18 mouse cellular contexts compared by ENCODE assay signal in genomic region chr17:79775216-79775615, GRCm38 (mm10).
DNase-seq lines count a peak whose midpoint lies in the region; ATAC-seq and TF ChIP-seq lines count a peak whose summit lies in the region.
"Had no signal": no experiment of that assay in that cellular context is flagged by ENCODE, and none has a peak within 500 bp of the region (broad histone marks: within the 10 kb centered on the region; RNA-seq: fewer than 3 reads in every experiment).

No protein-coding gene starts in this region.

- TF ChIP-seq CTCF in midbrain, postnatal 0 days (IDR thresholded peaks at IDR 0.05): no peak
- TF ChIP-seq CTCF in lung, postnatal 0 days (IDR thresholded peaks at IDR 0.05): no peak

- 0 out of 2 replicates have a peak, but pooled peaks have one; percentile 22 for ATAC-seq in embryonic facial prominence, embryonic 11.5 days (replicated peaks; ENCODE audit: insufficient number of reproducible peaks, low FRiP score, low TSS enrichment, low read depth)
- peak; percentile 51; the same call in 1 of the 2 replicates for ATAC-seq in midbrain, embryonic 16.5 days
- no peak for ATAC-seq in midbrain, postnatal 0 days (ENCODE audit: low FRiP score)
- ATAC-seq in lung, postnatal 0 days: no peak
- ATAC-seq: forebrain, embryonic 15.5 days had no signal

- no peak overlapping the region for H3K9ac ChIP-seq in embryonic facial prominence, embryonic 11.5 days (replicated peaks; ENCODE audit: low read length)
- no peak overlapping the region for H3K9ac ChIP-seq in midbrain, embryonic 16.5 days (ENCODE audit: low read depth, low read length)
- no peak overlapping the region for H3K9ac ChIP-seq in midbrain, postnatal 0 days (replicated peaks; ENCODE audit: low read length, poor library complexity, severe bottlenecking)
- no peak overlapping the region for H3K9ac ChIP-seq in lung, postnatal 0 days (replicated peaks; ENCODE audit: low read depth)
- H3K9ac ChIP-seq: embryonic facial prominence, embryonic 12.5 days; forebrain, embryonic 15.5 days; heart, embryonic 12.5 days; hindbrain, embryonic 15.5 days had no signal

- H3K4me2 ChIP-seq in embryonic facial prominence, embryonic 11.5 days (ENCODE audit: low read depth, low read length): no peak overlapping the region
- no peak overlapping the region for H3K4me2 ChIP-seq in midbrain, embryonic 16.5 days (ENCODE audit: low read length)
- H3K4me2 ChIP-seq in midbrain, postnatal 0 days (ENCODE audit: low read depth, low read length, poor library complexity, severe bottlenecking): no peak overlapping the region
- H3K4me2 ChIP-seq in lung, postnatal 0 days (replicated peaks; ENCODE audit: low read depth, low read length): no peak overlapping the region
- H3K4me2 ChIP-seq: embryonic facial prominence, embryonic 12.5 days; forebrain, embryonic 15.5 days; heart, embryonic 12.5 days; hindbrain, embryonic 15.5 days had no signal

- no peaks in the 10 kb centered on the region for H3K27me3 ChIP-seq in embryonic facial prominence, embryonic 11.5 days (ENCODE audit: control insufficient read depth, insufficient read depth, low read length)
- H3K27me3 ChIP-seq in embryonic facial prominence, embryonic 10.5 days (replicated peaks; ENCODE audit: low read depth, poor library complexity, severe bottlenecking): no peaks in the 10 kb centered on the region
- H3K27me3 ChIP-seq in midbrain, embryonic 16.5 days (ENCODE audit: control insufficient read depth, insufficient read depth, low read depth, low read length): no peaks in the 10 kb centered on the region
- H3K27me3 ChIP-seq in midbrain, postnatal 0 days (ENCODE audit: insufficient read depth, low read length): no peaks in the 10 kb centered on the region
- H3K27me3 ChIP-seq in lung, postnatal 0 days (replicated peaks; ENCODE audit: insufficient read depth, low read length): no peaks in the 10 kb centered on the region
- H3K27me3 ChIP-seq: embryonic facial prominence, embryonic 12.5 days; forebrain, embryonic 15.5 days; heart, embryonic 12.5 days; hindbrain, embryonic 15.5 days had no signal

- H3K9me3 ChIP-seq in embryonic facial prominence, embryonic 11.5 days (replicated peaks; ENCODE audit: control insufficient read depth, low read length): no peaks in the 10 kb centered on the region
- 0 out of 2 replicates have a peak, but pooled peaks cover 7% of the 10 kb centered on the region for H3K9me3 ChIP-seq in embryonic facial prominence, embryonic 10.5 days
- 0 out of 2 replicates have a peak, but pooled peaks cover under 1% of the 10 kb centered on the region for H3K9me3 ChIP-seq in midbrain, embryonic 16.5 days (replicated peaks; ENCODE audit: control insufficient read depth, low read length, poor library complexity, severe bottlenecking)
- no peaks in the 10 kb centered on the region for H3K9me3 ChIP-seq in midbrain, postnatal 0 days (ENCODE audit: low read length)
- no peaks in the 10 kb centered on the region for H3K9me3 ChIP-seq in lung, postnatal 0 days (ENCODE audit: low read length)
- H3K9me3 ChIP-seq: embryonic facial prominence, embryonic 12.5 days; forebrain, embryonic 15.5 days; heart, embryonic 12.5 days; hindbrain, embryonic 15.5 days had no signal

- 54% methylated on average over 6 of the region's 6 CpGs for WGBS in embryonic facial prominence, embryonic 11.5 days
- 58% methylated on average over 6 of the region's 6 CpGs for WGBS in embryonic facial prominence, embryonic 10.5 days
- 60% methylated on average over 6 of the region's 6 CpGs for WGBS in midbrain, embryonic 16.5 days
- 56% methylated on average over 6 of the region's 6 CpGs for WGBS in midbrain, postnatal 0 days
- WGBS in lung, postnatal 0 days: 39% methylated on average over 6 of the region's 6 CpGs

- TF ChIP-seq EP300 in lung, postnatal 0 days (IDR thresholded peaks at IDR 0.05): no peak

- H3K4me3 ChIP-seq in embryonic facial prominence, embryonic 11.5 days (ENCODE audit: low read depth, low read length): no peak overlapping the region
- H3K4me3 ChIP-seq in embryonic facial prominence, embryonic 10.5 days: no peak overlapping the region
- H3K4me3 ChIP-seq in midbrain, embryonic 16.5 days (ENCODE audit: low read depth, low read length): no peak overlapping the region
- no peak overlapping the region for H3K4me3 ChIP-seq in midbrain, postnatal 0 days (ENCODE audit: low read depth, low read length)
- no peak overlapping the region for H3K4me3 ChIP-seq in lung, postnatal 0 days (ENCODE audit: low read depth, low read length)
- H3K4me3 ChIP-seq: embryonic facial prominence, embryonic 12.5 days; forebrain, embryonic 15.5 days; heart, embryonic 12.5 days; hindbrain, embryonic 15.5 days had no signal

- H3K4me1 ChIP-seq in embryonic facial prominence, embryonic 11.5 days (ENCODE audit: control insufficient read depth, insufficient read depth, low read length): no peaks in the 10 kb centered on the region
- peaks cover 24% of the 10 kb centered on the region for H3K4me1 ChIP-seq in embryonic facial prominence, embryonic 10.5 days
- peaks cover 3% of the 10 kb centered on the region; the same call in 1 of the 2 replicates for H3K4me1 ChIP-seq in midbrain, embryonic 16.5 days (ENCODE audit: control insufficient read depth, insufficient read depth, low read length)
- no peaks in the 10 kb centered on the region for H3K4me1 ChIP-seq in midbrain, postnatal 0 days (ENCODE audit: insufficient read depth, low read length)
- H3K4me1 ChIP-seq in lung, postnatal 0 days (ENCODE audit: insufficient read depth, low read depth, low read length): no peaks in the 10 kb centered on the region
- H3K4me1 ChIP-seq: forebrain, embryonic 15.5 days; heart, embryonic 12.5 days had no signal

- H3K27ac ChIP-seq in embryonic facial prominence, embryonic 11.5 days (replicated peaks; ENCODE audit: low read depth, low read length): no peak overlapping the region
- H3K27ac ChIP-seq in embryonic facial prominence, embryonic 10.5 days (replicated peaks): no peak overlapping the region
- H3K27ac ChIP-seq in midbrain, embryonic 16.5 days (ENCODE audit: low read length): no peak overlapping the region
- H3K27ac ChIP-seq in midbrain, postnatal 0 days (ENCODE audit: low read depth, low read length): no peak overlapping the region
- H3K27ac ChIP-seq in lung, postnatal 0 days (ENCODE audit: low read length): no peak overlapping the region
- H3K27ac ChIP-seq: embryonic facial prominence, embryonic 12.5 days; forebrain, embryonic 15.5 days; hindbrain, embryonic 15.5 days had no signal

- no peak for DNase-seq in embryonic facial prominence, embryonic 11.5 days (ENCODE audit: low spot score)
- DNase-seq in embryonic facial prominence, embryonic 10.5 days (ENCODE audit: low spot score): no peak
- no peak for DNase-seq in midbrain, postnatal 0 days (ENCODE audit: low spot score)
- peak; percentile 6 to 9 for DNase-seq in thymus, postnatal 10 days (ENCODE audit: low spot score in 2 of 2)
- peak; percentile 19 for DNase-seq in thymus, postnatal 4 days
- DNase-seq in lung, postnatal 25 days (ENCODE audit: low spot score): no peak
- no peak for DNase-seq in lung, postnatal 0 days (ENCODE audit: low spot score)
- DNase-seq: adrenal gland, postnatal 10 days; cerebellum, adult 11-12 months; cerebellum, adult 9-10 months; cerebellum, postnatal 25 days; gastrocnemius, postnatal 10 days; heart, postnatal 36 days had no signal

- H3K36me3 ChIP-seq in embryonic facial prominence, embryonic 11.5 days (replicated peaks; ENCODE audit: control insufficient read depth, insufficient read depth, low read depth, low read length): no peaks in the 10 kb centered on the region
- no peaks in the 10 kb centered on the region for H3K36me3 ChIP-seq in embryonic facial prominence, embryonic 10.5 days (replicated peaks)
- no peaks in the 10 kb centered on the region for H3K36me3 ChIP-seq in midbrain, embryonic 16.5 days (ENCODE audit: control insufficient read depth, insufficient read depth, low read length)
- H3K36me3 ChIP-seq in midbrain, postnatal 0 days (ENCODE audit: insufficient read depth, low read length): no peaks in the 10 kb centered on the region
- no peaks in the 10 kb centered on the region for H3K36me3 ChIP-seq in lung, postnatal 0 days (ENCODE audit: insufficient read depth, low read length)
- H3K36me3 ChIP-seq: embryonic facial prominence, embryonic 12.5 days; forebrain, embryonic 15.5 days; heart, embryonic 12.5 days; hindbrain, embryonic 15.5 days had no signal

Comparison
In these comparisons a context has a peak if more than half of its experiments do, and no peak if none do; other contexts are left out.
1. ATAC-seq: peak in embryonic facial prominence, embryonic 11.5 days (single experiment) and midbrain, embryonic 16.5 days (single experiment); none in midbrain, postnatal 0 days (single experiment) and lung, postnatal 0 days (single experiment).
2. DNase-seq: peak in thymus, postnatal 10 days (2 of 2) and thymus, postnatal 4 days (single experiment); none in embryonic facial prominence, embryonic 11.5 days (single experiment), embryonic facial prominence, embryonic 10.5 days (single experiment), midbrain, postnatal 0 days (single experiment), lung, postnatal 25 days (single experiment) and lung, postnatal 0 days (single experiment).